Mouse (Mus musculus): ENCODE data around the gene Vegfd.

DNA sequence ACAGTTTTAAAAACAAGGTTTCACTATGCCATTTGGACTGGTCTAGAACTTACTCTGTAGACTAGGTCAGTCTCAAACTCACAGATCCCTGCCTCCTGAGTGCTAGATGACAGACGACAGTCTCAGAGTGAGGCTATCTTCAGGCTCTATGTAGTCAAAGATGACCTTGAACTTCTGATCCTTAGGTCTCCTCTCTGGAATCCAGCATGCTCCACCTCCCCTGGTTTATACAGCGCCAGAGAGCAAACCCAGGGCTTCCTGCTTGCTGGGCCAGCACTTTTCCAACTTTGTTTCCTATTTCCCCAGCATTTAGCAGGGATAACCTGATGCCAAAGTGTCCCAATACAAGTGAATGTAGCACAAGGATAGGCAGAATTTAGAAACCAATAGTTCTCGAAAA lies 67.5 kb downstream of the Vegfd start:
- TF ChIP-seq MYOG (IDR thresholded peaks at IDR 0.05; ENCODE audit: control insufficient read depth in 1 of 3, insufficient read depth in 1 of 3, insufficient read length in 2 of 3, low read depth in 2 of 3), result no peak
- TF ChIP-seq POLR2A (IDR thresholded peaks at IDR 0.05; ENCODE audit: insufficient read length, low read depth), result no peak
- TF ChIP-seq TCF12 (IDR thresholded peaks at IDR 0.05; ENCODE audit: insufficient read depth, poor library complexity, severe bottlenecking), result no peak
- no peak for TF ChIP-seq MYOD1 (IDR thresholded peaks at IDR 0.05; ENCODE audit: control insufficient read depth in 1 of 3, insufficient read length in 2 of 3, low read depth in 2 of 3)
- no peak for TF ChIP-seq USF1 (IDR thresholded peaks at IDR 0.05; ENCODE audit: low read depth)
- no peak for TF ChIP-seq SRF (IDR thresholded peaks at IDR 0.05; ENCODE audit: control insufficient read depth, insufficient read length, low read depth)
- TF ChIP-seq TCF3 (IDR thresholded peaks at IDR 0.05; ENCODE audit: insufficient read length, low read depth), result no peak
- no peak for TF ChIP-seq MAX (IDR thresholded peaks at IDR 0.05; ENCODE audit: low read depth)
- TF ChIP-seq REST (IDR thresholded peaks at IDR 0.05; ENCODE audit: insufficient read depth, insufficient read length), result no peak
- no peak for TF ChIP-seq E2F4 (IDR thresholded peaks at IDR 0.05; ENCODE audit: insufficient read depth)
- no peak for TF ChIP-seq POLR2AphosphoS2 (IDR thresholded peaks at IDR 0.05; ENCODE audit: insufficient read length, low read depth)
